Mouse (Mus musculus) heart, adult 2 months (tissue): ENCODE measurements at regions not wholly inside any gene's neighbourhood (a gene's known extent, or its start where the extent isn't known, plus 50 kb on each side); places are given as distances from the start of the nearest gene placed in this dataset.

Source experiments
- CTCF ChIP-seq: fragments of 200-600 bp; IDR thresholded peaks from 2 replicates; pipeline ENCODE4 v1.8.1; 2022; ENCODE audit warnings: antibody characterized with exemption, mild to moderate bottlenecking, moderate library complexity
- EP300 ChIP-seq: fragments of 200-500 bp; IDR thresholded peaks from 2 replicates; pipeline ENCODE4 v1.6.1; 2011; ENCODE audit warnings: low read depth, low read length, control low read depth; ENCODE audit not compliant: insufficient read depth
- POLR2A ChIP-seq: fragments of 200-500 bp; IDR thresholded peaks from 2 replicates; pipeline ENCODE4 v1.6.1; 2011; ENCODE audit warnings: mild to moderate bottlenecking, low read depth, low read length, control low read depth; ENCODE audit not compliant: insufficient read depth

GRCm38 (mm10) chr6:31321902-31322301, 76.6 kb upstream of the Mkln1 start:
- TF ChIP-seq CTCF (0 out of 2 replicates have a peak, but pooled peaks have one; percentile 20), EP300 (0 out of 2 replicates have a peak, but pooled peaks have one; percentile 36), POLR2A (no peak)
